Mouse (Mus musculus): Measurements from ENCODE around the gene Pla2g4f. TPM values are rescaled to one million over a fixed set of nuclear protein-coding genes. Genes with fewer than 3 reads are reported as not detected.

The Pla2g4f gene
- polyA plus RNA-seq, 2 experiments from 2014 or later, result 1.7 to 2.9 TPM

- ATAC-seq, result no peak
Observed at GRCm38 (mm10) chr2:120276951-120277350, 37.0 kb downstream of the Pla2g4f start.

- ATAC-seq, result no peak
Observed at GRCm38 (mm10) chr2:120268635-120269034, 45.3 kb downstream of the Pla2g4f start.

GRCm38 (mm10) chr2:120265523-120265922 lies 48.4 kb downstream of the Pla2g4f start:
- no peak for ATAC-seq

GRCm38 (mm10) chr2:120264858-120265257 lies 49.1 kb downstream of the Pla2g4f start:
- no peak for ATAC-seq

- no peak for ATAC-seq
Observed at GRCm38 (mm10) chr2:120262876-120263275, 51.1 kb downstream of the Pla2g4f start.

- ATAC-seq, result no peak
Observed at GRCm38 (mm10) chr2:120261346-120261745, 52.6 kb downstream of the Pla2g4f start.

GRCm38 (mm10) chr2:120256259-120256658 lies 57.7 kb downstream of the Pla2g4f start:
- no peak for ATAC-seq

GRCm38 (mm10) chr2:120252644-120253043 lies 61.3 kb downstream of the Pla2g4f start:
- no peak for ATAC-seq

Other genes starting within 250 kb of the Pla2g4f start
- 1 to 10 TPM; 7.2 to 9.1 TPM for gene Ehd4, start 159.6 kb downstream of the Pla2g4f start, polyA plus RNA-seq (2017; shearing (Covaris generic))
- under 1 TPM in 1 of 2 experiments, not detected in 1; 0.07 TPM for gene Pla2g4e, start 68.8 kb downstream of the Pla2g4f start, polyA plus RNA-seq (2017; shearing (Covaris generic))
- gene Pla2g4d, start 25.0 kb downstream of the Pla2g4f start, polyA plus RNA-seq (2017; shearing (Covaris generic)), result not detected
- gene Vps39, start 39.0 kb upstream of the Pla2g4f start, polyA plus RNA-seq (2017; shearing (Covaris generic)), result 10 to 100 TPM; 17.8 to 20.9 TPM
- 10 to 100 TPM; 17.6 to 21.6 TPM for gene Ganc, start 89.7 kb upstream of the Pla2g4f start, polyA plus RNA-seq (2017; shearing (Covaris generic))
- gene Tmem87a, start 89.9 kb upstream of the Pla2g4f start, polyA plus RNA-seq (2017; shearing (Covaris generic)), result 10 to 100 TPM; 17.9 to 28.6 TPM
- gene Capn3, start 141.9 kb upstream of the Pla2g4f start, polyA plus RNA-seq (2017; shearing (Covaris generic)), result 10 to 100 TPM; 32.1 to 37.2 TPM
- 10 to 100 TPM; 23.3 to 25.1 TPM for gene Zfp106, start 249.7 kb upstream of the Pla2g4f start, polyA plus RNA-seq (2017; shearing (Covaris generic))

All from activated CD4-positive, CD25-positive, alpha-beta regulatory T cell, adult 4 months (primary cell).